Mouse (Mus musculus): ENCODE results near the gene Dld. TPM values are rescaled to one million over a fixed set of nuclear protein-coding genes. Genes with fewer than 3 reads are reported as not detected.

The Dld gene
- polyA plus RNA-seq, 1 experiment from 2014 or later, result 166 TPM

Other genes starting within 250 kb of the Dld start
- not detected in 2 replicates for gene Gm6993, start 110.7 kb downstream of the Dld start, polyA plus RNA-seq (2016; fragmentation: Nextera tagmentation; extraction: Ambion mirVana)
- 66.1 and 102 TPM in 2 replicates for gene Lamb1, start 86.2 kb downstream of the Dld start, polyA plus RNA-seq (2016; fragmentation: Nextera tagmentation; extraction: Ambion mirVana)
- gene Slc26a3, start 39.4 kb upstream of the Dld start, polyA plus RNA-seq (2016; fragmentation: Nextera tagmentation; extraction: Ambion mirVana), result 0.13 TPM in 1 of 2 replicates, not detected in the other
- 10.6 and 12.6 TPM in 2 replicates for gene Cbll1, start 148.2 kb upstream of the Dld start, polyA plus RNA-seq (2016; fragmentation: Nextera tagmentation; extraction: Ambion mirVana)
- 0.05 and 0.18 TPM in 2 replicates for gene Slc26a4, start 208.5 kb upstream of the Dld start, polyA plus RNA-seq (2016; fragmentation: Nextera tagmentation; extraction: Ambion mirVana)